Mouse (Mus musculus) cerebellum, adult 11-12 months (tissue): ENCODE results near the gene Aff1.

Source experiments
- DNase-seq: peaks from one replicate; pipeline ENCODE4 v3.0.0; 2022

The Aff1 gene

DNA sequence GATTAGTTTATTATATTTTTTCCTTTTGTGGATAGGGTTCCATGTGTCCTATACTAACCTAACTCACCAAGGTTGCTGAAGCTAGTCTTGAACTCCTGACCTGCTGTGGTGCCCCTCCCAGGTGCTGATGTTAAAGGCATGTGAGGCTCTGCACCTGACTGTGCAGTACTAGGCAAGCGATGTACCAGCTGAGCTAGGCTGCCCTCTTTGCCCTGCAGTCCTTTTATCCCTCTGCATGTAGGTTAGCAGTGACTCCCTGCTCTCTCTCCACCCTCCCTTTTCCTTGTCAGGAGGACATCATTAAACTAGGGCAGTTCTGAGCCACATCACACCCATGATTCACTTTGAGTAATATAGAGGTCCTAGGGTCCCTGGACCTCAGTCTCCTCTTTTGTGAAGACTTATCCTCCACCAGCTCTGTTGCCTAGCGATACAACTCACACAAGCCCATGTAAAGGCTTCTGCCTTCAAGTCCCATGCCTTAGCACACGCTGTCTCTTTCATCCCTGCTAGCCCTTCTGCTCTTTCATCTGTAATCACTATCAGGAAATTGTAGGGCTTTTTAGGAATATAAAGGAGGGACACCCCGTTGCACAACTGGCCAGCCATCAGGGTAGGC, 35.7 kb downstream of the Aff1 start:
- DNase-seq: no peak

- no peak for DNase-seq
Measured at GRCm38 (mm10) chr5:103729225-103729624, 37.1 kb downstream of the Aff1 start.

DNA sequence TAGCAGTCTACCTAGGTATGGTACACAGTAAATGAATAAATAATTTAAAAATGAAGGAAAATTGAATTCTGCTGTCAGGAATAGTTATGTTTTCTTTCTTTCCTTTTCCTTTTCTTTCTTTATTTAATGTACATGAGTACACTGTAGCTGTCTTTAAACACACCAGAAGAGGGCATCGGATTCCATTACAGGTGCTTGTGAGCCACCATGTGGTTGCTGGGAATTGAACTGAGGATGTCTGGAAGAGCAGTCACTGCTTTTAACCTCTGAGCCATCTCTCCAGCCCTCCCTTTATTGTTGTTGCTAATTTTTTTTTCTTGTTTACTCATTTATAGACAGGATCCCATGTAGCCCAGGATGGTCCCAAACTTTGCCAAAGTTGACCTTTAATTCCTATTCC, 38.0 kb downstream of the Aff1 start:
- DNase-seq: no peak

- no peak for DNase-seq
Measured at GRCm38 (mm10) chr5:103730727-103731126, 38.6 kb downstream of the Aff1 start.

GRCm38 (mm10) chr5:103732581-103732980, 40.4 kb downstream of the Aff1 start:
- DNase-seq: no peak

DNA sequence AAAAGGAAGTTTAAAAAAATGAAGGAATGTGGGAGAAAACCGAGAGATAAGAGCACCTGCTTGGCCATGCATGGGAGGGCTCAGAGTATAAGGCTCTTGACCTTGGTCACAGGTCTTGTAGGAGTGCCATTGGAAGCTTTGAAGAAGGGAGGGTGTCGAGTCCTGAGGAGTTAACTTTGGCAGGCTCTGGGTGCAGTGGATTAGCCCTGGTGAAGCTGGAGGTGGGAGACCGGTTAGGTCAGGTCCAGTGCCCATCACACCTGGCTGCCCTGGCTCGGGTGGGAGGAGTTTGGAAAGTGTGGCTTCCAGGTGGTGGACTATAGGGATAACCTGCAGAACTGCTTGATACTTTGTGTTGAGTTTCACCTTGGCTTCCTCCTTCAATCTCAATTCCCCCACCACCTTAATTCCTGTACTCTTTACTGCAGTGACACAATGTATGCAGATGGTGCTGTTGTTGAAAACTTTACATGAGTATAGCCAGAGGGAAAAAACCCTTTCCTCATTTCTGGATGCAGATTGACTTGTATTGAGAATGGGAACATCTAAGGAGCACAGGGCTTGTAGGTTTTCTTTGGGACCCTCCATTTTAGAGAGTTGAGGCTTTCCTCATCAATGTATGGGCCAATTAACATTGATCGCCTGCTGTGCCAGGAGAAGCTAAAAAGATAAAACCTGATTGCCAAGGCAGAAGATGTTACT, 43.4 kb downstream of the Aff1 start:
- DNase-seq: no peak

GRCm38 (mm10) chr5:103736553-103737207, 44.5 kb downstream of the Aff1 start:
- DNase-seq: no peak

- DNase-seq: no peak
Measured at GRCm38 (mm10) chr5:103737208-103738066, 45.3 kb downstream of the Aff1 start.

- no peak for DNase-seq
Measured at GRCm38 (mm10) chr5:103738509-103738908, 46.3 kb downstream of the Aff1 start.

- DNase-seq: no peak
Measured at GRCm38 (mm10) chr5:103739163-103739562, 47.0 kb downstream of the Aff1 start.

GRCm38 (mm10) chr5:103740093-103740902, 48.1 kb downstream of the Aff1 start:
- DNase-seq: no peak

DNA sequence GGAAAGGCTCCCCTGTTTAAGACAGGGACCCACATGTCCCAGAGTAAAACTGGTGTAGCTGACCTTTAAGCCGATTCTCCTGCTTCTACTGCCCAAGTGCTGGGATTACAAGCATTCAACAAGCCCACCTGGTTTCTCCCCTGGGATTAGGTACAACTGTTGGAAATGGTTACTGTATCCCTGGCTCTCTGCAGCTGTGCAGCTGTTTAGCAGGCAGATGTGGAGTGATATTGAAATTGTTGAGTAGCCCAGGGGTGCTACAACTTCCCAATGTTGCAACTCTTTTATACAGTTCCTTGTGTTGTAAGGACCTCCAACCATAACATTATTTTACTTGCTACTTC, 48.7 kb downstream of the Aff1 start:
- DNase-seq: no peak

DNA sequence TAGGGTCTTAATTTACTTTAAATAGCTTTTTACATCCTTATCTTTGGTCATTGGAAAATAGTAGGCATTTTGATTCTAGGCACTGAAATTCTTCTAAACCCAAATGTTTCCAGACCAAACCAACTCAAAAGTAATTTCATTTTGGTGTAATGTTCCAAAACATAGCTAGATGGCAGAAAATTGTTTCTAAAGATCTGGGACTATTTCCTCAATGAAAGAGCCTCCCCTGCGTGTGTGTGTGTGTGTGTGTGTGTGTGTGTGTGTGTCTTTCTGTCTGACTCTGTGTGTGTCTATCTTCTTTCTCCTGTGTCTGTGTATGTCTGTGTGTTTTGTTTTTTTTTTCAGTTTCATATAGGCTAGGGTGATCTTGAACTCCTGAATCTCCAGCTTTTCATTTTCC, 49.3 kb downstream of the Aff1 start:
- DNase-seq: no peak

DNA sequence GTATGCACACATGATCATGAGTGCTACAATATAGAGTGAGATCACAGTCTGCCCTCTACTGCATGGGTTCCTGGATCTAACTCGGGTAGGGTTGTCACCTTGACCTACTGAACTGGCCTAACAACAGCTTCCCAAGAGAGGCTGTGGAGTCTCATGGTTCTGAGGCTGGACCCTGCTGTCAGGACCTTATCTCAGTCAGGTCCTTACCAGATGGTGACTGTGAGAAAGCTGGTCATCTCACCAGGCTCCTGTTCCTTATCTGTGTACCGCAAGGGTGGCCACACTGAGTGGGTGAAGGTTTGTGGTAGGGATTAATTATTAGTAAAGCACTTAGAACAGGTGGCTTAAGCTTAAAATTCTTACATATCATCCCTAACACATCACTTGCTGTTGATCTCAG, 49.8 kb downstream of the Aff1 start:
- no peak for DNase-seq

DNA sequence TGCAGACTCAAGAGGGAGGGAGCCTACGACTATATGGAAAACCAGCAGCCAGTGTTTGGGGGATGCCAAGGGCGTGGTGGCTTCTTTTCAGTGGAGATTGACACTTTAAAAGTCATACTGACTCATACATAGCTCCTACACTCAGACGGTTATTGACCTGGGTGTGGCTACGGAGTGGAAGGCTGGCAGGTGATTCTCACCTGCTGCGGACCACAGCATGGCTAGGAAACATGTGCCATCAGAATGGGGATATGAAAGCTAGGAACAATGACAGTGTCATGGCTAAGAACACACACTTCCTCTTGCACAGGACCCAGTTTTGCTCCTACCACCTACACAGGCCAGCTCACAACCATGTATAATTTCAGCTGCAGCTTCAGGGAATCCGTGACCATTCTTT, 52.4 kb downstream of the Aff1 start:
- DNase-seq: no peak

GRCm38 (mm10) chr5:103745635-103746034, 53.5 kb downstream of the Aff1 start:
- no peak for DNase-seq

- DNase-seq: no peak
Measured at GRCm38 (mm10) chr5:103746561-103747085, 54.4 kb downstream of the Aff1 start.

DNA sequence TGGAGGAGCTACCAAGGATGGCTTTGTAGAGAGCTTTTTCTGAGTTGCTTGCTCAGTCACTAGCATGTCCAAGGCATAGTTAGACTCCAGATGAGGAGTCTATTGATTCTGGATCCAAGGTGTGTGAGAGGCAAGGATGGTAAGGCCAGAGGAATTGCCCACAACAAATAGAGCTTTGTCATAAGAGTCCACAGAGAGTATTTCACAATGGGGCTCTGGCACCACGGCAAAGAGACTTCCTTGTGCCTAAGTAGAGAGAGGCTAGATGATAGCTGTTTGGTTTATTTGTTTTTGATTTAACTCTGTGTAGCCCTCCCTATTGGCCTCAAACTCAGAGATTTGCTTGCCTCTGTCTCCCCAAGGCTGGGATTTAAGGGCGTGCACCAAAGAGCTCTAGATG, 54.9 kb downstream of the Aff1 start:
- DNase-seq: no peak

DNA sequence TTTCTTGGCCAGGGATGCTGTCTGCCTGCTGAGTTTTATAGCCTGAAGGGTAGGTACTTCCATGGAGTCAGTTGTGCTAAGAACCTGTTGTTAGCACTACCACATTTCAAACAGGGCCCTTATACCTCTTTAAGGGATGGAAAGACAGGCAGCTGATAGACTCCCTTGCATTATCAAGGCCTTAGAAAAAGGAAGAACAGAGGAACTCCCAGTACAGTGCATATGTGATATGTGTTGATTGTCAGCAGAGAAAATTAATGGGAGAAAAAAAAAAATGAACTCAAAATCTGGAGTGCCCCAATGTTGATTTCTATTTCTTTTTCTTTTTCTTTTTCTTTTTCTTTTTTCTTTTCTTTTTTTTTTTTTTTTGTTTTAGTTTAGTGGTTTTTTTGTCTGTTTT, 56.2 kb downstream of the Aff1 start:
- no peak for DNase-seq

- DNase-seq: no peak
Measured at GRCm38 (mm10) chr5:103749465-103750285, 57.5 kb downstream of the Aff1 start.
